Mouse (Mus musculus) liver, embryonic 14.5 days (tissue): ENCODE results near the gene Actr1a.

Experiments
- CTCF ChIP-seq: IDR thresholded peaks from 2 replicates; pipeline ENCODE4 v1.5.1; 2016; ENCODE audit warnings: antibody characterized with exemption, low read depth, control low read depth
- EP300 ChIP-seq: IDR thresholded peaks from 2 replicates; pipeline ENCODE4 v1.6.1; 2016; ENCODE audit warnings: antibody characterized with exemption, low read depth

DNA sequence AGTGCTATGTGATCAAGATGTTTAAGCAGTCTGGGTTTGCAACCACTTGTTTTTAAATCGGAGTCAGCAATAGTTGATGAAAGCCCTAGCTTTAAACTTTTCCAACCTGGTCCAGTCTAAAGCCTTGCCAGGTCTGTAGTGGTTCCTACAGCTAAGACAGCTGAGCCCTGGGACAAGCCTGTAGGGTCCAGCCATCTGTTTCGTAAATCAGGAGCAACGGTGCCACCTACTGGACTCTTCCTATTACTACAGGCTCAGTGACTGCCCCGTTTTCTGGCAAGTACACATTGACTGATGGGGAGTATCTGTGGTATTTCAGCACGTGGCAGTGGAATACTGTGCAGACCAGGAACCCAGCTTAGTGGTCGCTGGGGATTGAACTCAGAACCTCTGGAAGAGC lies 48.7 kb upstream of the Actr1a start:
- peak; percentile 91 for TF ChIP-seq CTCF
- no peak for TF ChIP-seq EP300
